Mouse (Mus musculus) activated CD4-positive, CD25-positive, alpha-beta regulatory T cell, adult 4 months (primary cell): ENCODE data around the gene Cdr2. TPM values are rescaled to one million over a fixed set of nuclear protein-coding genes. Genes with fewer than 3 reads are reported as not detected.
"Not testable (repeated sequence)": the region's sequence is repeated elsewhere in the genome, so short reads cannot be mapped to it uniquely, and the experiment has no call there.

Experiments used
- ATAC-seq: one replicate; pipeline ENCODE4 v1.8.0; 2017
- polyA plus RNA-seq, 2 experiments: library from polyadenylated mRNA; unstranded; fragments of 100-300 nt; shearing (Covaris generic); gene quantifications; one replicate each; pipeline ENCODE4 v1.2.1; 2017

Cdr2 gene
- polyA plus RNA-seq, 2 experiments from 2014 or later: 1.0 to 1.3 TPM

- ATAC-seq: no peak
Observed at GRCm38 (mm10) chr7:120970112-120970511, 12.0 kb downstream of the Cdr2 start.

GRCm38 (mm10) chr7:120969221-120969620 lies 12.9 kb downstream of the Cdr2 start:
- no peak for ATAC-seq

DNA sequence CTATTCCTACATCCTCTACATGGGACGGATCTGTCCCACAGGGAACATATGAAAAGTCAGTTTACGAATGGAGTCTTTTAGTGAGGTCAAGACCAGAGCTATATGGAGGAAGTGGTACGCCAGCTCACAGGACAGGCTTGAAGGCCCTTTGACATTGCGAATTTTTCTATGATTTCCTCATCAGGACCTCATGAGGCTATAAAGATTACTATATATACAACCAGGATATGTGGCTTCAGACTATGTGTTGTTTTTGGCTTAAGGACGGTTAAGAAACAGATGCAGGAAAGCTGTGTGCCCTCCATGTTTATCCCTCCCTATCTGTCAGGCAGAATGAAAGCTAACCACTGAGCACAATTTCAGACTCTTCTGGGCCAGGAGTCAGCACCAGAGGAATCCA lies 19.0 kb downstream of the Cdr2 start:
- ATAC-seq: no peak

GRCm38 (mm10) chr7:120961893-120962292 lies 20.2 kb downstream of the Cdr2 start:
- ATAC-seq: no peak

GRCm38 (mm10) chr7:120960601-120961000 lies 21.5 kb downstream of the Cdr2 start:
- no peak for ATAC-seq

GRCm38 (mm10) chr7:120960116-120960515 lies 22.0 kb downstream of the Cdr2 start:
- ATAC-seq: no peak

GRCm38 (mm10) chr7:120953591-120953990 lies 28.5 kb downstream of the Cdr2 start:
- ATAC-seq: not testable (repeated sequence)

GRCm38 (mm10) chr7:120943936-120944509 lies 38.1 kb downstream of the Cdr2 start:
- no peak for ATAC-seq

DNA sequence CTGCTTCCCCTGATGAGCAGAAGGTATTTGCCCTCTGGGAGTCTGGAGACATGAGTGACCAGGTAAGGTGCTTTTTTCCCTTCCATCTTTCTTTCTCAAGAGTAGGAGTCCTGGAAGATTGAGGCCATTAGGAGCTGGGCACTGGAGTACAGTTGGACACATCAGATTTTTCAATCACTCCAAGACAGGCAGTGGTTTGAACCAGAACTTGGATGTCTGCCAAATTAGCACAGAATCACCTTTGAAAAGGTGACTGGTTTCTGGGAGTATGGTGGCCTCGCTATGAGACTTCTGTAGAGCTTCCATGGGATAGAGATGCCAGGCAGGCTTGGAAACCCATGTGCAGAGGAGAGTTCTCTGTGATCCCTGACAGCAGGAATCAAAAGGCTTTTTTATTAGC lies 39.6 kb downstream of the Cdr2 start:
- ATAC-seq: no peak

- ATAC-seq: no peak
Observed at GRCm38 (mm10) chr7:120941214-120941613, 40.9 kb downstream of the Cdr2 start.

GRCm38 (mm10) chr7:120940343-120940742 lies 41.8 kb downstream of the Cdr2 start:
- ATAC-seq: no peak

DNA sequence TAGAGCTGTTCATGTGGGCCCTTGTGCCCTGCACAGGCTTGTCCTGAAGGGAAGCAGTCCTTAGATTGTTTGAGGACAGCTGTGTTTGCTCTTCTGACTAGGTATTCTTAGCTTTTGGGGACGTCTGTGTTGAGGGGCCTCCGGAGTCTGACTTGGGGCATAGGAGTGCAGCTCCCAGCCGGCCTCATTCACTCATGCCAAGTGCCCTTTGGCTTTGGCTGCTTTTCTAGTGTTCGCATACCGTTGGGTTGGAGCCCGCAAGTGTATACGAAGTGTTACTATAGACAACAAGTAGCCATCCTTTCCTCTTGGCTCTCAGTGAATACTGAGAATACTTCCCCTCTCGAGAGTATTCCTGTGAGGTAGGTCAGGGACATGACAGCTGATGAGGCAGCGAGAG lies 43.9 kb downstream of the Cdr2 start:
- no peak for ATAC-seq

- no peak for ATAC-seq
Observed at GRCm38 (mm10) chr7:120936522-120936921, 45.6 kb downstream of the Cdr2 start.

DNA sequence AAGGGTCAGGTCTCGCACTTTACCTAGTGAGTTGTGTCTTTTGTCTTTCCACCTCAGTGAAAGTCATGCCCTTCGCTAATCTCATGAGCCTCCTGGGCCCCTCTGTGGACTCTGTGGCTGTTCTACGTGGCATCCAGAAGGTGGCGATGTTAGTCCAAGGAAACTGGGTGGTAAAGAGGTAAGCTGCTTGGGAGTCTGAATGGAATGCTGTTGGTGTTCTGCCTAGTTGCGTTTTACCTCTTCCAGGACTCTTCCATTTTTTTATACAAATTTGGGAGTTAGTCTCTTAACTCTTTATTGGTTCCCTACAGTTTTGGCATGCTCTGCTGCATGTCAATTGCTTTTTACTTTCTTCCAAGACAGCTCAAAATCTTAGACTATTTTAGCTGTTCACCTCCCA lies 47.4 kb downstream of the Cdr2 start:
- ATAC-seq: peak; percentile 85

- ATAC-seq: no peak
Observed at GRCm38 (mm10) chr7:120933680-120934195, 48.4 kb downstream of the Cdr2 start.

- no peak for ATAC-seq
Observed at GRCm38 (mm10) chr7:120933110-120933509, 49.0 kb downstream of the Cdr2 start.

GRCm38 (mm10) chr7:120918526-120918962 lies 63.6 kb downstream of the Cdr2 start:
- peak; percentile 78 for ATAC-seq

GRCm38 (mm10) chr7:120917592-120918461 lies 64.3 kb downstream of the Cdr2 start, which contains the start of gene Polr3e:
Polr3e (plus strand) TSS chr7:120917744.
- peak; percentile 80 for ATAC-seq

GRCm38 (mm10) chr7:120917279-120917591 lies 64.9 kb downstream of the Cdr2 start:
- ATAC-seq: no peak

GRCm38 (mm10) chr7:120916262-120916875 lies 65.7 kb downstream of the Cdr2 start:
- no peak for ATAC-seq

DNA sequence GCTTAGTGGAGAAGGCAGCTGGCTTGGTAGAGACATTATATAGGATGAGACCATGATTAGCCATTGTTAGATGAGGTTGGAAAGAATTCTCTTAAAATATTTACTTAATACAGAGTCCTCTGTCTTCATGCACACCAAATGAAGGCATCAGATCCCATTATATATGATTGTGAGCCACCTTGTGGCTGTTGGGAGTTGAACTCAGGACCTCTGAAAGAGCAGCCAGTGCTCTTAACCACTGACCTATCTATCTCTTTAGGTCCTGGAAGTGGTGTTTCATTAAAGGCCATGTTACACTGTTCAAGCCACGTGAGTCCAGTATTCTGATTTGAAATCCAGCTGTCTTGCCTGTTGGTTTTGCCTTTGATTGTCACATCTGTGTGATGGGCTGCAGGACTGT lies 68.8 kb downstream of the Cdr2 start:
- ATAC-seq: no peak

- ATAC-seq: not testable (repeated sequence)
Observed at GRCm38 (mm10) chr7:120911268-120911667, 70.8 kb downstream of the Cdr2 start.

GRCm38 (mm10) chr7:120910172-120910571 lies 71.9 kb downstream of the Cdr2 start:
- ATAC-seq: not testable (repeated sequence)
